Mouse (Mus musculus) inflammation-experienced regulatory T-cells, adult 6 months (primary cell): ENCODE results near the gene Ptgfrn. TPM values are rescaled to one million over a fixed set of nuclear protein-coding genes. Genes with fewer than 3 reads are reported as not detected.

Experiments
- ATAC-seq: one replicate; pipeline ENCODE4 v1.8.0; 2017
- polyA plus RNA-seq, 3 experiments: library from polyadenylated mRNA; unstranded; fragments of 100-300 nt; shearing (Covaris generic); gene quantifications; one replicate each; pipeline ENCODE4 v1.2.1; 2017

Gene Ptgfrn
- polyA plus RNA-seq = 1 to 10 TPM in 2 of 3 experiments, under 1 TPM in 1; 0.55 to 2.4 (median 1.0) TPM

GRCm38 (mm10) chr3:101110043-101110837 lies at the start of gene Ptgfrn:
Gene Ptgfrn, minus strand, starts transcription at chr3:101110278.
- peak; percentile 58 for ATAC-seq

- ATAC-seq = no peak
Observed at GRCm38 (mm10) chr3:101159701-101160100, 49.6 kb upstream of the Ptgfrn start.

GRCm38 (mm10) chr3:101154067-101154466 lies 44.0 kb upstream of the Ptgfrn start:
- ATAC-seq = no peak

GRCm38 (mm10) chr3:101153341-101153740 lies 43.3 kb upstream of the Ptgfrn start:
- ATAC-seq = no peak

- no peak for ATAC-seq
Observed at GRCm38 (mm10) chr3:101146126-101146772, 36.2 kb upstream of the Ptgfrn start.

- ATAC-seq = no peak
Observed at GRCm38 (mm10) chr3:101145292-101146046, 35.4 kb upstream of the Ptgfrn start.

- no peak for ATAC-seq
Observed at GRCm38 (mm10) chr3:101144366-101144948, 34.4 kb upstream of the Ptgfrn start.

GRCm38 (mm10) chr3:101143465-101143864 lies 33.4 kb upstream of the Ptgfrn start:
- ATAC-seq = no peak

GRCm38 (mm10) chr3:101141864-101142263 lies 31.8 kb upstream of the Ptgfrn start:
- ATAC-seq = no peak

GRCm38 (mm10) chr3:101139958-101140357 lies 29.9 kb upstream of the Ptgfrn start:
- ATAC-seq = no peak

GRCm38 (mm10) chr3:101136483-101136882 lies 26.4 kb upstream of the Ptgfrn start:
- no peak for ATAC-seq

- no peak for ATAC-seq
Observed at GRCm38 (mm10) chr3:101134861-101135260, 24.8 kb upstream of the Ptgfrn start.

- ATAC-seq = no peak
Observed at GRCm38 (mm10) chr3:101132981-101133380, 22.9 kb upstream of the Ptgfrn start.

- ATAC-seq = no peak
Observed at GRCm38 (mm10) chr3:101131772-101132171, 21.7 kb upstream of the Ptgfrn start.

GRCm38 (mm10) chr3:101130526-101130925 lies 20.4 kb upstream of the Ptgfrn start:
- ATAC-seq = no peak

- ATAC-seq = no peak
Observed at GRCm38 (mm10) chr3:101129620-101130019, 19.5 kb upstream of the Ptgfrn start.

- ATAC-seq = no peak
Observed at GRCm38 (mm10) chr3:101129090-101129489, 19.0 kb upstream of the Ptgfrn start.

GRCm38 (mm10) chr3:101127766-101128165 lies 17.7 kb upstream of the Ptgfrn start:
- no peak for ATAC-seq

GRCm38 (mm10) chr3:101124716-101125115 lies 14.6 kb upstream of the Ptgfrn start:
- no peak for ATAC-seq

- no peak for ATAC-seq
Observed at GRCm38 (mm10) chr3:101122479-101122878, 12.4 kb upstream of the Ptgfrn start.

- no peak for ATAC-seq
Observed at GRCm38 (mm10) chr3:101117774-101118173, 7.7 kb upstream of the Ptgfrn start.

GRCm38 (mm10) chr3:101117386-101117749 lies 7.3 kb upstream of the Ptgfrn start:
- no peak for ATAC-seq
